Mouse (Mus musculus) liver, embryonic 14.5 days (tissue): ENCODE results near the gene Rpl21. TPM values are rescaled to one million over a fixed set of nuclear protein-coding genes. Genes with fewer than 3 reads are reported as not detected.

Source experiments
- ATAC-seq: fragments of 200-750 bp; cut with Nextera tagmentation; 2 replicates; pipeline ENCODE4 v1.8.0; 2017; ENCODE audit warnings: moderate number of reproducible peaks, mild to moderate bottlenecking, moderate library complexity; ENCODE audit not compliant: insufficient read depth
- DNase-seq, 3 experiments: peaks; one replicate each; pipeline ENCODE4 v3.0.0-alpha.2; 2012 to 2013; ENCODE audit warnings: low read depth in 3 of 3, low spot score in 3 of 3
- H3K27ac ChIP-seq: fragments of 300-500 bp; sonication (generic); 2 replicates; pipeline ENCODE4 v1.5.1; 2014; ENCODE audit warnings: moderate library complexity, mild to moderate bottlenecking, control low read depth, inconsistent platforms
- H3K27me3 ChIP-seq: fragments of 300-500 bp; sonication (generic); 2 replicates; pipeline ENCODE4 v1.6.1; 2014; ENCODE audit warnings: mild to moderate bottlenecking, low read length, moderate library complexity; ENCODE audit not compliant: control insufficient read depth, insufficient read depth
- H3K36me3 ChIP-seq: fragments of 300-500 bp; sonication (generic); replicated peaks from 2 replicates; pipeline ENCODE4 v1.6.1; 2014; ENCODE audit warnings: low read depth; ENCODE audit not compliant: control insufficient read depth, insufficient read depth
- H3K4me1 ChIP-seq, 2 experiments: fragments of 200-500 bp in 1 of 2; fragments of 300-500 bp in 1 of 2; sonication (generic) in 1 of 2; replicated peaks; 2 replicates each; pipeline ENCODE4 v1.6.1; 2012 to 2014; ENCODE audit warnings: antibody characterized with exemption in 1 of 2, inconsistent platforms in 1 of 2, low read length in 1 of 2; ENCODE audit not compliant: control insufficient read depth in 2 of 2, insufficient read depth in 2 of 2
- H3K4me2 ChIP-seq: fragments of 300-500 bp; sonication (generic); 2 replicates; pipeline ENCODE4 v1.6.1; 2014; ENCODE audit warnings: low read depth, mild to moderate bottlenecking, control low read depth, moderate library complexity
- H3K4me3 ChIP-seq, 2 experiments: fragments of 200-500 bp in 1 of 2; fragments of 300-500 bp in 1 of 2; sonication (generic) in 1 of 2; 2 replicates each; pipeline ENCODE4 v1.5.1; 2012 to 2014; ENCODE audit warnings: low read depth in 2 of 2, low read length in 2 of 2, mild to moderate bottlenecking in 2 of 2, control low read depth in 1 of 2, inconsistent platforms in 1 of 2, moderate library complexity in 1 of 2; ENCODE audit not compliant: insufficient read depth in 1 of 2
- H3K9ac ChIP-seq: fragments of 300-500 bp; sonication (generic); replicated peaks from 2 replicates; pipeline ENCODE4 v1.6.1; 2014; ENCODE audit warnings: mild to moderate bottlenecking, control low read depth, moderate library complexity
- H3K9me3 ChIP-seq: fragments of 300-500 bp; sonication (generic); 2 replicates; pipeline ENCODE4 v1.6.1; 2016; ENCODE audit warnings: low read length, mixed read lengths; ENCODE audit not compliant: control insufficient read depth
- CTCF ChIP-seq: IDR thresholded peaks from 2 replicates; pipeline ENCODE4 v1.5.1; 2016; ENCODE audit warnings: antibody characterized with exemption, low read depth, control low read depth
- EP300 ChIP-seq: IDR thresholded peaks from 2 replicates; pipeline ENCODE4 v1.6.1; 2016; ENCODE audit warnings: antibody characterized with exemption, low read depth
- WGBS: fragments of 180-500 bp; shearing (Covaris S2); extraction: QIAGEN DNeasy Blood & Tissue Kit; methylation state at CpG from one replicate; pipeline ENCODE4 v1.1.7; 2014; ENCODE audit not compliant: insufficient replicate concordance; 5-methylcytosine and 5-hydroxymethylcytosine counted together
- polyA plus RNA-seq, 2 experiments: library from polyadenylated mRNA; depleted of rRNA in 1 of 2; stranded (reverse) in 1 of 2; unstranded in 1 of 2; fragments of >200 nt; fragmentation: Nextera tagmentation in 1 of 2; extraction: Ambion mirVana in 1 of 2; gene quantifications; 2 replicates each; pipeline versions ENCODE4 v1.2.1 to v1.2.3; 2012 to 2014

Rpl21 gene
- polyA plus RNA-seq, 2 experiments: 236 to 467 TPM

- Histone ChIP-seq H3K9ac (no peak overlapping the region), H3K4me3 (no peak overlapping the region), H3K4me2 (no peak overlapping the region), H3K27ac (no peak overlapping the region), H3K36me3 (no peaks in the 10 kb centered on the region), H3K4me1 (no peaks in the 10 kb centered on the region), H3K9me3 (no peaks in the 10 kb centered on the region), H3K27me3 (no peaks in the 10 kb centered on the region)
- 68% methylated on average over 4 of the region's 4 CpGs for WGBS
- TF ChIP-seq CTCF: peak; percentile 33; the same call in 1 of the 2 replicates
- no peak for TF ChIP-seq EP300
- no peak for ATAC-seq
- DNase-seq: no peak
Measured at GRCm38 (mm10) chr5:146813421-146813820, 19.3 kb upstream of the Rpl21 start.

GRCm38 (mm10) chr5:146815394-146815793 is 17.3 kb upstream of the Rpl21 start:
- WGBS: 25% methylated on average over 4 of the region's 4 CpGs
- no peaks in the 10 kb centered on the region for H3K27me3 ChIP-seq
- H3K4me2 ChIP-seq: no peak overlapping the region
- H3K4me3 ChIP-seq: no peak overlapping the region
- DNase-seq (no peak), ATAC-seq (no peak)
- no peak overlapping the region for H3K27ac ChIP-seq
- TF ChIP-seq CTCF (no peak), EP300 (no peak)
- no peak overlapping the region for H3K9ac ChIP-seq
- no peaks in the 10 kb centered on the region for H3K36me3 ChIP-seq
- no peaks in the 10 kb centered on the region; a peak in 1 of 4 replicates for H3K4me1 ChIP-seq
- H3K9me3 ChIP-seq: no peaks in the 10 kb centered on the region

- no peak for ATAC-seq
- WGBS: 76% methylated on average over 8 of the region's 8 CpGs
- Histone ChIP-seq H3K9ac (no peak overlapping the region), H3K27ac (no peak overlapping the region), H3K27me3 (no peaks in the 10 kb centered on the region), H3K4me1 (no peaks in the 10 kb centered on the region; a peak in 1 of 4 replicates), H3K36me3 (no peaks in the 10 kb centered on the region), H3K4me2 (no peak overlapping the region), H3K4me3 (no peak overlapping the region), H3K9me3 (no peaks in the 10 kb centered on the region)
- TF ChIP-seq EP300 (no peak), CTCF (no peak)
- DNase-seq: no peak
Measured at GRCm38 (mm10) chr5:146817583-146817982, 15.1 kb upstream of the Rpl21 start.

- H3K9ac ChIP-seq: no peak overlapping the region
- no peaks in the 10 kb centered on the region; a peak in 1 of 4 replicates for H3K4me1 ChIP-seq
- H3K36me3 ChIP-seq: no peaks in the 10 kb centered on the region
- ATAC-seq (no peak), DNase-seq (no peak)
- TF ChIP-seq CTCF: no peak
- TF ChIP-seq EP300: no peak
- H3K9me3 ChIP-seq: no peaks in the 10 kb centered on the region
- WGBS: 61% methylated on average over 8 of the region's 8 CpGs
- no peaks in the 10 kb centered on the region for H3K27me3 ChIP-seq
- H3K27ac ChIP-seq: no peak overlapping the region
- H3K4me2 ChIP-seq: no peak overlapping the region
- no peak overlapping the region for H3K4me3 ChIP-seq
Measured at GRCm38 (mm10) chr5:146818906-146819623, 13.6 kb upstream of the Rpl21 start.

GRCm38 (mm10) chr5:146823005-146823404 is 9.7 kb upstream of the Rpl21 start:
- ATAC-seq (no peak), DNase-seq (no peak)
- 78% methylated on average over 5 of the region's 5 CpGs for WGBS
- Histone ChIP-seq H3K27me3 (no peaks in the 10 kb centered on the region), H3K4me2 (no peak overlapping the region), H3K4me1 (peaks cover 0 to 9% of the 10 kb centered on the region in 2 experiments; a peak in 2 of 4 replicates), H3K4me3 (no peak overlapping the region), H3K36me3 (no peaks in the 10 kb centered on the region), H3K27ac (no peak overlapping the region), H3K9me3 (no peaks in the 10 kb centered on the region), H3K9ac (no peak overlapping the region)
- TF ChIP-seq CTCF: no peak
- TF ChIP-seq EP300: no peak
